Mouse (Mus musculus) right cerebral cortex, postnatal 4 days (tissue): ENCODE measurements around the gene Thada.

Experiments used
- DNase-seq: peaks from one replicate; pipeline ENCODE4 v3.0.0-alpha.2; 2022

The Thada gene

GRCm38 (mm10) chr17:84435012-84435411 is 31.0 kb downstream of the Thada start:
- no peak for DNase-seq

GRCm38 (mm10) chr17:84434233-84434632 is 31.8 kb downstream of the Thada start:
- no peak for DNase-seq

GRCm38 (mm10) chr17:84431991-84432390 is 34.0 kb downstream of the Thada start:
- no peak for DNase-seq

DNA sequence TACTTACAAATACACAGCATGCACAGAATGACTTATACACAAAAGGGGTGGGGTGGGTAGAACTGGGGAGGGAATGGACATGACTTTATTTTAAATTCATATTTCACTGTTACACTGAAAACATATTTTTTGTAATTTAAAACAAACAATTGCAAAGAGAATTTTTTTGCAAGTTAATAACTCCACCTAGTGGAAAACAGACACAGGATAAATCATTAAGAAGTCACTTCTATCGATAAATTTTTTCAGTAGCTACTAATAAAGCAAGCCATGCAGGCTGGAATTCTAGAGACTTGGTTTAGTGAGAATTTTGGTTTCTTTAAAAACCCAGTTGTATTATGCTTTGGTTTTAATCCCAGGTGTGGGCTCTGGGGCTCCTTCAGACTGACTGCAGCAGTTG is 41.7 kb downstream of the Thada start:
- no peak for DNase-seq

GRCm38 (mm10) chr17:84422916-84423315 is 43.1 kb downstream of the Thada start:
- DNase-seq, result no peak

DNA sequence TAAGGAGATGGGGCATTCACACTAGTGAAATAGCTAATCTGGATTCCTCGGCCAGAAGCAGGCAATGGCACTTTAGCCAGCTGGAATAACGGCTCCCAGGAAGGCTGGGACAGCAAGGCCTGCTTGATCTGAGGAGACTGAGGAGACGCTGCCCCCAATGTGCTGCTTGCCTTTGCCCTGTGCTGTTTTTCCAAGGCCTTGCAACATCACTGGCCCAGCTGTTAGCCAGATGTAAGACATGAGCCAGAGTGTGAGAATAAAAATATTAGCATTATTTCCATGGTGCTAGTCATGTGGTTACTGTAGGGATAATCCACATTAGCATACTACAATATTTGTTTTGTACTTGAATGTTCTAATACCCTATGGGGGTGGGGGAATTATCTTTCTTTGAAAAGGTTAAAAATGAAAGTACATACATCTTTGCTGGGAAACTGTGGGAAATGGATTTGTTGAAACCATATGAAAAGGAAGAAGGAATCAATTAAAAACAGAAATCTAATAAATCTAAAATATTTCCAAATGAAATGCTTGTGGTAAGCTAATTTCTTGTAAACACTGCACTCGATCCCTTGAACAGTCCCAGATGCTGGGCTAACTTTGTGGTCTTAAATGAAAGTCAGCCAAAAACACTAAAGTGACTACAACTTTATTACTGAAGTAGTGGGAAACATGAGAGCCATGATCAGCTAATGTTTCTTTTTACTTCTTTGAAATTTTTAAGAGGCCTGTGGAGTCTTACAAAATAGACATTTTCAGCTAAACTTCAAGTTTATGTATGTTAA is 43.8 kb downstream of the Thada start:
- DNase-seq, result no peak

DNA sequence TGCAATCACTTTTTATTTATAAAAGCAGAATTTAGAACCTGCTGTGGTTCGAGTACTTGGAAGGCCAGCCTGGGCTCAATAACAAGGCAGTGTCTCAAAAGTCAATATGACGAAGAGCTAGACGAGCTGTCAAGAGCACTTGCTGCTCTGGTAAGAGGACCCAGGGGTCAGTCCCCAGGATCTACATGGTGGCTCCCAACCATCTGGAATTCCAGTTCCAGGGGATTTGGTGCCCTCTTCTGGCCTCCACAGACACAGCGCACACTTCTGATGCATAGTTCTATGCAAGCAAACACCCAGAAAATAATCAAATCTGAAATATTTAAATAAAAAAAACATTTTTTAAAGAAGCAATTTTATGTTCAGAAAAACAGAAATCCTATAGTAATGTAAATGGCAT is 45.0 kb downstream of the Thada start:
- peak; percentile 33 for DNase-seq

DNA sequence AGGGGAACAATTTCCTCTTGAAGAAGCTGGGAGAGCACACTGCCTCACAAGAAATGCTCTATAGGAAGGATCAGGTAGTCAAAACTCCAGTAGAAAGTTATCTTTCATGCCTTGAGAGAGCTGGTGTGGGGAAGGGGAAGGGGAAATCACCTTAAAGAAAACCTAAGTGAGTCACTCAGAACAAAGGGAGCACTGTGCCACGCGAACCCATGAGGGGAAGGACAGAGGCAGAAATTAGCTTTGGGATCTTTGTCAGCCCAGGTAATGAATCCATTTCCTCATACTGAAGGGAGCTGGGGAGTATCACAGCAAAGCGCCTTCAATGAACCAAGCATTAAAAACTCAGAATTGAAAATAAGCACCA is 45.7 kb downstream of the Thada start:
- no peak for DNase-seq

DNA sequence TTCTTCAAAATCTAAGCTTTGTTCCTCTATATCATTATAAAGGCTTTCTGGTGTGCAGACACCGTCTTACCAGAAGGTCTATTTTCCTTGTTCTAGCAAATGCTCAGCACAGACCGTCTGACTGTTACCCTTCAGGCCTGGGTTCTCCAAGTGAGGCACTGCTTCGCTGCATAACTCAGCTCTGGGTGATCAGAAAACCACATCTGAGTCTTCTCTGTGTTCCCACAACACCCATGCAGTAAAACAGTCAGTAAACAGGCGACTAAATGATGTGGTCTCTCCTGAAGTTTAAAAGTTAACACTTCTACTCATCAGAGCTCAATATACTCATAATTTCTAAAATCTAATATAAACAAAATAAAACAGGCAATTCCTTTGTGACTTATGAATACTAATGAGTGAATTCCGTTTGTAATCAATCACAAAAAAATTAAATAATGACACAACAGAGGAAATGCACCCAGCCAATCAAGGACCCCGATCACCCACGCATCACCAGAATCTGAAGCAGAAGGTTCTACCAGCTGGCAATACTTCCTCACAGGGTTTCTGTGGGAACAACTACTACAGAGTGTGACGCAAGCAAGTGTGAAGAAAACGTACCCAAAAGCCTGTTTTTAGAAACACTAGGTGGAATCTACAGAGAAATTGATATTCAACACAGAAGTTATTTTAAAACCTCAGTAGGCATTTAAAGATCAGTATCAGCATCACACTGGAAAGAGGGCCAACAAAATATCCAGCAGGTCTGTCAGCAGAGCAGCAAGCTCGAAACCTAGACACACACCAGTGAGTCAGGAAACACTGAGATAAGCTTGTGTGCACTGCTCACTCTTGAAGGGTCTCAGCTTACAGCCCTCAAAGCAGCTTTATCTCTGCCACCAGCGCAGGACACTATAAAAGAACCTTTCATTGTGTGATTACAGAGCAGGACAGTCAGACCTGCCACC is 46.4 kb downstream of the Thada start:
- DNase-seq, result no peak

DNA sequence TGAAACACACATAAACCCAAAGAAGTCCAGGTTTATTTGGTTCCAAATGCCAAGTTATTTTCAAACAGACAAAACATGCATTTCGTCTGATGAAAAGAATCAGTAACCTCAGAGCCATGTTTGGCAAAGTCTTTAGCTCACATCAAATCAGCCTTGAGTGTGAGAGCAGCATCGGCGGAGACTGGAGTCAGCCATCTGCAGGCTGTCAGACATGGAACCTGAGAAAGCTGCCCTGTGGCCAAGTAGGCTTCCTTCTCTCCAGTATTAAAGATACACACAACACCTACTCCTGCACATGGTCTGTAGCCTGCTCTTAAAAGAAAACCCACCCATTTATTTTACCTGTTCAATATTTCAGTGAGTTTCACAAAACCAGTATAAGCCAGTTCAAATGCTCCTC is 50.1 kb downstream of the Thada start:
- no peak for DNase-seq

DNA sequence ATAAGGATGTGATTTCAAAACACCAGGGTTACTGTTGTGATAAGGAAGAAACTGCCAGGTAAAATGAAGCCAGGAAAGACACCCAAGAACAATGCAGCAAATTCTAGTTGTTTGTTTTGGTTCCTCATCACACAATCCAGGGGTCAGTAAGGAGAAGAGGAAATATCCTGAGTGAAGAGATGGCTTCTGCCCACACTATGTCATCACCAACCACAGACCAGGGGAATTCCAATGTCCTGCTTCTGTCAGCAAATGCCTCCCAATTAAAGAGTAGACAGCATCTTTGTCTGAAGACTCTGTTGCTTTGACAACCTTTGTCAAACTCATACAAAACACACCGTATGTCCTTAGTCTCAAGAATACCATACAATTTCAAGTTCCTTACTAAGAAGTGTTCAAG is 57.3 kb downstream of the Thada start:
- no peak for DNase-seq

DNA sequence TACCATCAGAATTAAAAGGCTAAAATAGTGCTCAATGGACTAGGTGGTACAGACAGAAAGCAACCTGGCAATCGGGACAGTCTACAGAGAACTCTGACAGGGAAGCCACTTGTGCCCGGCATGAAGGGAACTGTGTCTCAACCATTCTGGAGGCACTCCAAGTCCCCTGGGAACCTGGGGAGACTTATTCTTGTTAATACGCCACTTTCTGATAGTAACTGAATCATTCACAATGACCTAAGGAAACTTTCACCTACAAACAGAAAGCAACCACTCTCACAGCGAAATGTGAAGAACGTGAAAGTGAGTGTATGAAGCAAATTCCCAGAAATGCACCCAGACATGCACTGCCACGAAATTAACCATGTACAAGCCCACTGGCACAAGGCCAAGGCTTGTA is 60.4 kb downstream of the Thada start:
- no peak for DNase-seq

- no peak for DNase-seq
These were observed 64.2 kb downstream of the Thada start for GRCm38 (mm10) chr17:84401796-84402195.

GRCm38 (mm10) chr17:84399431-84399830 is 66.6 kb downstream of the Thada start:
- DNase-seq, result no peak

DNA sequence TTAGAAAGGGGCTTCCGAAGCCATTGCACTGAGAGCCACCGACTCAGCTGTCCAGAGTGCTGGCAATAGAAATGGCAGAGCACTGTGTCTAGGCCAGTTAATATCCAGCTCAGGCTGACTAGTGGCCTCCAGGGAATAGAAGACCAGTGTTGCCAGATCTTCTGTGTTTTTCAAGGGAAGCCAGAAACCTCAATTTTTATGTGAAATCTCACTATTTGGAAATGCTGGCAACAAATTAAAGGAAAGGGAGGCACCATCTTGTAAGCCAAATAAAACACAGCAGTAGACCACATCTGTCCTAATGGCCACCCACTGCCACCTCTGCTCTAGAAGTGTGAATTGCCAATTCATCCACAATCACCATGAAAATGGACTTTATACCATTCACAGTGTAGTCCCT is 76.0 kb downstream of the Thada start:
- DNase-seq, result no peak

DNA sequence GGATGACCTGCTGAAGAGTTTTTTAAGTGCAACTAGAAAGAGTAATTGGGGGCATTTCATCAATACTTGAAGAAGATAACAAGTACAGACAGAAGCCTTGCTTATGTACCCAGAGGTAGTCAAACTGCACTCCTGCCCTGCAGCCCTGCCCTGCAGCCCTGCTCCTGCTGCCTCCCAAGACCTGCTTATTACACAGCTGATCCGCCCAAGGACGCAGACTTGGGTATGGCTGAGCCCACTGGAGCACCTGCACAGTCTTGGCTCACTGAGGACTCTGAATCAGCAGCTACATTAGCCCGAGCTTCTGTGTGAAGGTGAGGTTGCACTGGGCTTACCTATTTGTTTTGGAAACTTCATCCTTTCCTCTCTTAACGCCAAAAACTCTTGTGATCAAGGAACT is 79.8 kb downstream of the Thada start:
- no peak for DNase-seq

GRCm38 (mm10) chr17:84385696-84386095 is 80.3 kb downstream of the Thada start:
- DNase-seq, result no peak

GRCm38 (mm10) chr17:84384661-84385060 is 81.3 kb downstream of the Thada start:
- no peak for DNase-seq

GRCm38 (mm10) chr17:84380340-84380739 is 85.7 kb downstream of the Thada start:
- DNase-seq, result no peak

GRCm38 (mm10) chr17:84376882-84377281 is 89.1 kb downstream of the Thada start:
- DNase-seq, result no peak

DNA sequence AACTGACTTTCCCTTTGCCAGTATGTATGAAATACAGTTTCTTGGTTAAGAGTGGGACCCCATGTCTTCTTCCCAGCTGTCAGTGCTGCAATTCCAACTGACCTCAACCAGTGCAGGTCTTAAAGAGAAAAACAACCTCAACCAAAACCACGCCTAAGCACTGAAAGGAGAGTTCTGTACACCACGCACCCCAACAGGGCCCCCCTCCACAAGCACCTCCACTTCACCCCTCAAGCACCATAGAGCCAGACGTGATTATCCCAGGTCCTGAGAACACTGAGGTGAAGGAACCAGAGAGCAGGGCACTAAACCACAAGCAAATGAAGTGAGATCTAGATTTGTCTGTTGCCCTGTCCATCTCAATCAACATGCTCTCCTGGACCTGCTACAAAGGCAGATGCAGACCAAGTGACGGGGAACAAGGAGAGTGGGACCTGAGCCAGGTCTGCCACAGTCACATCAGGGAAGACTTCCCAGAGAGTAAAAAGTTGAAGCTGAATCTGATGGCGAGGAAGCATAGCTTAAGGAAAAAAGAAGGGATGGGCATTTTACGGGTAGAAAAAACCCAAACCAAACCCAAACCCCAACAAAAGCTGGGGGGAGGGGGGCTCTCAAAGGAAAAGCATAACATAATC is 93.5 kb downstream of the Thada start:
- no peak for DNase-seq

GRCm38 (mm10) chr17:84370385-84370784 is 95.6 kb downstream of the Thada start:
- DNase-seq, result no peak

GRCm38 (mm10) chr17:84369769-84370168 is 96.2 kb downstream of the Thada start:
- DNase-seq, result no peak
